Mouse (Mus musculus): ENCODE data around the gene 5330417H12Rik. TPM values are rescaled to one million over a fixed set of nuclear protein-coding genes. Genes with fewer than 3 reads are reported as not detected.
A peak's percentile ranks its signal among the peaks of the same experiment; 100 is the strongest.

The 5330417H12Rik gene
- polyA plus RNA-seq, 1 experiment from 2014 or later, result not detected

DNA sequence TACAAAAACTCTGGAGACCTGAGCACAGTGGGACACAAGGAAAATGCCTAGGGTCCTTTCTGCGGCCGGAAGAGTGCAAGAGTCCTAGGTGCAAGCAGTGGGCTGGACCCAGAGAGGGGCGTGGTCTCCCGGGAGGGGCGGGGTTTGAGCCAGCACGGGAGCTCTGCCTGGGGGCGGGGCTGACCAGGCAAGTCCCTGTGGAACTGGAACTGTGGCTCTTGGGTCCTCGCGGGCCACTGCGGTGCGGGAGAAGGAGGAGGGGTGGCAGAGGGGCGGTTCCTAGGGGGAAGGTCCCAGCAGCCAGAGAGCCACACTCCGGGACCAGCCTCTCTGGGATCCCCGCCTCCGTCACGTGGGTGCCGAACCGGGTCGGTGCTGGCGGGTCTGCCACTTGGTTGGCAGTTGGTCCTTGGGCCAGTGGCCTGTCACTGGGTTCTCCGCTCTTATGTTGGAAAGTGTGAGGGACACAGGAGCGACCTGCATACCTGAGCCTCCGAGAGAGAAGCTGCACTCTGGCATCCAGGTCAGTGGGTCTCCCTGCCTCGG lies 30.0 kb downstream of the 5330417H12Rik start, which contains the start of gene Ppfibp2:
Gene Ppfibp2 (plus strand): TSS at position 351 of the 546 bp plus-strand sequence.
- Histone ChIP-seq H3K36me3 (ENCODE audit: control insufficient read depth, insufficient read depth) (no peaks in the 10 kb centered on the region), H3K4me3 (ENCODE audit: low read depth, low read length) (peak within 1 kb of the TSS; percentile 62), H3K4me2 (ENCODE audit: low read depth, low read length) (peak within 1 kb of the TSS; percentile 70), H3K27me3 (ENCODE audit: control insufficient read depth, insufficient read depth, low read depth, low read length) (no peaks in the 10 kb centered on the region), H3K27ac (ENCODE audit: low read length) (peak within 1 kb of the TSS; percentile 79), H3K9me3 (replicated peaks; ENCODE audit: control insufficient read depth, low read length) (no peaks in the 10 kb centered on the region), H3K4me1 (ENCODE audit: control insufficient read depth, low read depth, low read length) (no peaks in the 10 kb centered on the region; the same call in 1 of the 2 replicates), H3K9ac (ENCODE audit: low read depth, low read length) (peak within 1 kb of the TSS; percentile 43)
- under 1% methylated on average over 24 of the region's 24 CpGs for WGBS (ENCODE audit: insufficient replicate concordance)
- ATAC-seq (ENCODE audit: low read depth), result peak; percentile 92

DNA sequence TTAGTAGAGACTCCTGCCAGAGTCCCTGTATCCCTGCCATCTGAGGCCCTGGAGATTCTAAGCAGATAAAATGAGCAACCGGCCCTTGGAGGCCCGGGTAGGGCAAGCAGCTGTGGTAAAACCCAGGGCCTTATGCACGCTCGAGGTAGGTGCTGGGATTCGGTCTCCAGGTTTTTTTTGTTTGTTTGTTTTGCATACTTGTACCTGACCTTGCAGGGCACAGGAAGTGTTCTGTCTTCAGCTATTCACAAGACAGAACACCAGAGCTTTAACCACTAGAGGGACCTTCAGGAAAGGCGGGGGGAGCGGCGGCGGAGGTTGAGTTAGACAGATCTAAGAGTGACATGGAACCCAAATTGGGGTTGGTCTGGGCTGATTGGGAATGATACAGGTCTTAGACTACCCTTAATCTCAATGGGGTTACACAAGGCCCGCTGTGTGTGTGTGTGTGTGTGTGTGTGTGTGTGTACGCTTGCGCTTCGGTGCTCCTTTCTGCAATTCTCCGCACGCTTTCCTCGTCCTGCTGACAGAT lies 30.6 kb downstream of the 5330417H12Rik start:
- Histone ChIP-seq H3K27ac (ENCODE audit: low read length) (peak overlapping the region; percentile 79), H3K4me2 (ENCODE audit: low read depth, low read length) (peak overlapping the region; percentile 70), H3K4me3 (ENCODE audit: low read depth, low read length) (peak overlapping the region; percentile 62), H3K27me3 (ENCODE audit: control insufficient read depth, insufficient read depth, low read depth, low read length) (no peaks in the 10 kb centered on the region), H3K9me3 (replicated peaks; ENCODE audit: control insufficient read depth, low read length) (no peaks in the 10 kb centered on the region), H3K9ac (ENCODE audit: low read depth, low read length) (peak overlapping the region; percentile 43; the same call in 1 of the 2 replicates), H3K36me3 (ENCODE audit: control insufficient read depth, insufficient read depth) (no peaks in the 10 kb centered on the region), H3K4me1 (ENCODE audit: control insufficient read depth, low read depth, low read length) (no peaks in the 10 kb centered on the region; the same call in 1 of the 2 replicates)
- WGBS (ENCODE audit: insufficient replicate concordance), result 0% methylated on average over 16 of the region's 16 CpGs
- ATAC-seq (ENCODE audit: low read depth), result peak; percentile 53

DNA sequence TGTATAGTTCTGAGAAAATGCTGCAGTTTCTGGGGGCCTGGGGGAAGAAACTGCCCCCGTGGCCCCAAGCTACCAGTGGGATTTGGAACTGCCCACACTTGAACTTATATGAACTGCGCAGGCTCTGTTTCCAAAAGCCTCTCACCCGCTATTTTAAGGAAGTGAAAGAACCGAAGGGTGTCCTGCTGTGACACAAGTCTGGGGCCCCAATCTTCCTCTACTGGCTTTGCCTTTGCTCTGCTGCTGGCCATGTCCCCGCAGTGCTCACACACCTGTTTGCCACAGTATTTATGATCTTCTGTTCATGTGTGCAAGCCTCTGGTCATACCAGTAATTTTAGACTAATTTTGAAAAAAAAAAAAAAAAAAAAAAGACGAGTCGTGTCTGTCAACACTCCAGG lies 31.1 kb downstream of the 5330417H12Rik start:
- Histone ChIP-seq H3K9me3 (replicated peaks; ENCODE audit: control insufficient read depth, low read length) (no peaks in the 10 kb centered on the region), H3K27ac (ENCODE audit: low read length) (peak overlapping the region; percentile 79), H3K4me2 (ENCODE audit: low read depth, low read length) (peak overlapping the region; percentile 70), H3K4me3 (ENCODE audit: low read depth, low read length) (peak overlapping the region; percentile 62; the same call in 1 of the 2 replicates), H3K36me3 (ENCODE audit: control insufficient read depth, insufficient read depth) (no peaks in the 10 kb centered on the region), H3K27me3 (ENCODE audit: control insufficient read depth, insufficient read depth, low read depth, low read length) (no peaks in the 10 kb centered on the region), H3K9ac (ENCODE audit: low read depth, low read length) (no peak overlapping the region), H3K4me1 (ENCODE audit: control insufficient read depth, low read depth, low read length) (no peaks in the 10 kb centered on the region; the same call in 1 of the 2 replicates)
- ATAC-seq (ENCODE audit: low read depth), result no peak
- 10% methylated on average over 7 of the region's 7 CpGs for WGBS (ENCODE audit: insufficient replicate concordance)

DNA sequence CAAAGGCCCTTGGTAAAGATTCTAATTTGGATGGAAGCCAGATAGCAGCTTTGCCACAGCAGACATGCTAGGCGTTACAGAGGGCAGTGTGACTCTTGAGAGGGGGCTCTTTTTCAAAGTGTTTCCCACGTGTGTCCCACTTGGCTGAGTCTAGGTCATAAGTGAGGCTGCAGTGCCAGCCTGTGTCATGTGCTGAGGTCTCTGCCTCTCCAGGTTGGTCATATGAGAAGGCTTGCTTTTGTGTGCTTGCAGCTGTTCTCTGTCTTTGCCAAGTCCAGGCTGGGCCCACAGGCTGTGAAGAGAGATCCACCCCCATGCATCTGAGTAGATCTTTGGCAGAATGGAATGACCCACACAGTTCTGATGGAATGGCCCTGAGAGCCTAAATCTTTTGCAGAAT lies 32.3 kb downstream of the 5330417H12Rik start:
- H3K27me3 ChIP-seq (ENCODE audit: control insufficient read depth, insufficient read depth, low read depth, low read length), result no peaks in the 10 kb centered on the region
- no peak overlapping the region for H3K4me2 ChIP-seq (ENCODE audit: low read depth, low read length)
- no peak overlapping the region for H3K27ac ChIP-seq (ENCODE audit: low read length)
- no peak overlapping the region for H3K4me3 ChIP-seq (ENCODE audit: low read depth, low read length)
- no peaks in the 10 kb centered on the region for H3K36me3 ChIP-seq (ENCODE audit: control insufficient read depth, insufficient read depth)
- no peak for ATAC-seq (ENCODE audit: low read depth)
- no peaks in the 10 kb centered on the region for H3K9me3 ChIP-seq (replicated peaks; ENCODE audit: control insufficient read depth, low read length)
- 55% methylated on average over 2 of the region's 2 CpGs for WGBS (ENCODE audit: insufficient replicate concordance)
- H3K9ac ChIP-seq (ENCODE audit: low read depth, low read length), result no peak overlapping the region
- no peaks in the 10 kb centered on the region; the same call in 1 of the 2 replicates for H3K4me1 ChIP-seq (ENCODE audit: control insufficient read depth, low read depth, low read length)

DNA sequence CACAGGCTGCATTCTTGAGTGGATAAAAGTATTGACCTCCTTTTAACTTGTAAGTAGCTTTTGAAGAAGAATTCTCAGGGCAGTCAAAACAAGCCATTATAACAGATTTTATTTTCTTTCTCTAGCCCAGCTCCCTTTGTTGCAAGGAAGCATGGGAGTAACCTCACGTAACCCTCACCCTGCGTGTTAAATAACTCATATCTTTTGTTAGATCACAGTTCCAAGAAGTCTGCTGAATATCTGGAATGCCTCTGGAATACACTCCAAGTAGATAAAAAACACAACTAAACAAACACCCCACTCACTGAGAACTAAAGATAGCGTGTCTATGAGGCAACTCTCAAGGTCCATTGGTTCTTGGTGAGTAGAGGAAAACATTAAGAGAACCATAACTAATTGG lies 50.7 kb downstream of the 5330417H12Rik start:
- H3K4me1 ChIP-seq (ENCODE audit: control insufficient read depth, low read depth, low read length), result no peaks in the 10 kb centered on the region
- ATAC-seq (ENCODE audit: low read depth), result no peak
- no peak overlapping the region for H3K4me3 ChIP-seq (ENCODE audit: low read depth, low read length)
- no peak overlapping the region for H3K9ac ChIP-seq (ENCODE audit: low read depth, low read length)
- no peaks in the 10 kb centered on the region for H3K27me3 ChIP-seq (ENCODE audit: control insufficient read depth, insufficient read depth, low read depth, low read length)
- no peak overlapping the region for H3K4me2 ChIP-seq (ENCODE audit: low read depth, low read length)
- no peak overlapping the region for H3K27ac ChIP-seq (ENCODE audit: low read length)
- H3K36me3 ChIP-seq (ENCODE audit: control insufficient read depth, insufficient read depth), result no peaks in the 10 kb centered on the region
- no peaks in the 10 kb centered on the region for H3K9me3 ChIP-seq (replicated peaks; ENCODE audit: control insufficient read depth, low read length)
- WGBS (ENCODE audit: insufficient replicate concordance), result 62% methylated on average over 3 of the region's 3 CpGs

Other genes starting within 250 kb of the 5330417H12Rik start
- gene Olfml1, start 57.7 kb downstream of the 5330417H12Rik start, polyA plus RNA-seq (2015; fragmentation: Nextera tagmentation; extraction: Ambion mirVana), result 1.0 and 1.3 TPM in 2 replicates
- gene Ppfibp2, start 30.0 kb downstream of the 5330417H12Rik start, polyA plus RNA-seq (2015; fragmentation: Nextera tagmentation; extraction: Ambion mirVana), result 4.2 and 4.6 TPM in 2 replicates
- 0.08 TPM in 1 of 2 replicates, not detected in the other for gene Cyb5r2, start 132.9 kb upstream of the 5330417H12Rik start, polyA plus RNA-seq (2015; fragmentation: Nextera tagmentation; extraction: Ambion mirVana)
- not detected in 2 replicates for gene Ovch2, start 176.0 kb upstream of the 5330417H12Rik start, polyA plus RNA-seq (2015; fragmentation: Nextera tagmentation; extraction: Ambion mirVana)
- not detected in 2 replicates for gene Olfr467, start 187.1 kb upstream of the 5330417H12Rik start, polyA plus RNA-seq (2015; fragmentation: Nextera tagmentation; extraction: Ambion mirVana)
- gene Olfr469, start 200.4 kb upstream of the 5330417H12Rik start, polyA plus RNA-seq (2015; fragmentation: Nextera tagmentation; extraction: Ambion mirVana), result not detected in 2 replicates
- not detected in 2 replicates for gene Olfr470, start 222.3 kb upstream of the 5330417H12Rik start, polyA plus RNA-seq (2015; fragmentation: Nextera tagmentation; extraction: Ambion mirVana)